Mouse (Mus musculus) myocyte (in vitro differentiated cells): Measurements from ENCODE around the gene Fam24a.

Source experiments
- E2F4 ChIP-seq: IDR thresholded peaks from one replicate; pipeline ENCODE4 v1.6.1; 2011; ENCODE audit warnings: mild to moderate bottlenecking, control low read depth, moderate library complexity; ENCODE audit not compliant: insufficient read depth
- MAX ChIP-seq: IDR thresholded peaks from one replicate; pipeline ENCODE4 v1.6.1; 2011; ENCODE audit warnings: low read depth, mild to moderate bottlenecking, control low read depth
- MYOD1 ChIP-seq, 3 experiments: IDR thresholded peaks; one replicate each; pipeline ENCODE4 v1.6.1; 2011; ENCODE audit warnings: control low read depth in 2 of 3, low read depth in 2 of 3, mild to moderate bottlenecking in 2 of 3, moderate library complexity in 1 of 3; ENCODE audit not compliant: insufficient read length in 2 of 3, control insufficient read depth in 1 of 3
- POLR2A ChIP-seq: IDR thresholded peaks from one replicate; pipeline ENCODE4 v1.6.1; 2011; ENCODE audit warnings: low read depth, mild to moderate bottlenecking, control low read depth, moderate library complexity; ENCODE audit not compliant: insufficient read length
- POLR2AphosphoS2 ChIP-seq: IDR thresholded peaks from one replicate; pipeline ENCODE4 v1.6.1; 2011; ENCODE audit warnings: low read depth, control low read depth; ENCODE audit not compliant: insufficient read length
- SRF ChIP-seq: IDR thresholded peaks from one replicate; pipeline ENCODE4 v1.6.1; 2011; ENCODE audit warnings: low read depth; ENCODE audit not compliant: control insufficient read depth, insufficient read length
- TCF3 ChIP-seq: IDR thresholded peaks from one replicate; pipeline ENCODE4 v1.6.1; 2011; ENCODE audit warnings: low read depth, control low read depth; ENCODE audit not compliant: insufficient read length
- USF1 ChIP-seq: IDR thresholded peaks from one replicate; pipeline ENCODE4 v1.6.1; 2011; ENCODE audit warnings: low read depth, mild to moderate bottlenecking, control low read depth, moderate library complexity

DNA sequence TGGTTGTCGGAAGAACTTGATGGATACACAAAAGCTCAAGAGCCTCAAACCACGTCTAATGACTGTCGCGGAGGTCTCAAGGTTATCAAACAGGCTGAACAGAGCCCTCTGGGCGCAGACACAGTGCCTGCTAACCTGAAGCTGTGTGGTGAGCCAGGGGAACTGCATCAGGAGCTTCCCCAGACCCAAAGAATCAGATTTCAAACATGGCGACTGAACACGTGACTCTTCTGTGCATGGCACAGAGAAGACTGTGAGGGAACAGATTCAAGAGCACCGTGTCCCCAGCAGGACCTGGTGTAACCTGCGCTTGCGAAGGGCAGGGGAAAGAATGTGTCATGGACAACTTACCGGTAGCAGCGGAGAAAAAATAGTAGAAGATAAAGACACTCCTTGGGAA, 16.1 kb upstream of the Fam24a start:
- no peak for TF ChIP-seq USF1
- no peak for TF ChIP-seq MAX
- no peak for TF ChIP-seq POLR2A
- TF ChIP-seq TCF3 = no peak
- no peak for TF ChIP-seq E2F4
- TF ChIP-seq POLR2AphosphoS2 = no peak
- no peak for TF ChIP-seq MYOD1 (IDR thresholded peaks at IDR 0.05; ENCODE audit: control insufficient read depth in 1 of 3, insufficient read length in 2 of 3, low read depth in 2 of 3)
- TF ChIP-seq SRF = no peak
